Mouse (Mus musculus) thymus, postnatal 0 days (tissue): ENCODE results near the gene Sult2a7. TPM values are rescaled to one million over a fixed set of nuclear protein-coding genes. Genes with fewer than 3 reads are reported as not detected.

Source experiments
- DNase-seq: peaks from one replicate; pipeline ENCODE4 v3.0.0-alpha.2; 2015; ENCODE audit warnings: low spot score
- polyA plus RNA-seq: library from polyadenylated mRNA; unstranded; fragments of >200 nt; fragmentation: Nextera tagmentation; extraction: Ambion mirVana; gene quantifications from 2 replicates; pipeline ENCODE4 v1.2.1, GENCODE M21; 2015

Gene Sult2a7
- not detected in 2 replicates for polyA plus RNA-seq

DNA sequence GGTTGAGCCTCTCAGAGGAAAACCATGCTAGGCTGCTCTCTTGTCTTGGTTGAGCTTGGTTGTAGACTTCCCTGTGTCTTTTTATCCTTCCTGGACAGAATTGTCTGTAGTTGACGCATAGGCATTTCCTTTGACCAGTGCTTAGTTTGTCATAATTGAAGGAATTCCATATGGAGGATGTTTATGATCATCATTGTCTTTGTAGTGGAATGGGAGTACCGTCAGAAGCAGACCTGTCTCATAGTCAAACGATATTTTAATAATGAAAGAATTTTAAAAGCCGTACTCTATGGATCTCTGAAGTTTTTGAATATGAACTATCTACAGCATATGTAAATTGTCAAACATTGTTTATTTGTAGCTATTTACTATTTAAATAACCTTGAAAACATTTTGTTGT is at the start of gene Sult2a7:
TSS of gene Sult2a7 (minus strand) at position 101 of the 400 bp plus-strand sequence.
- no peak for DNase-seq

DNA sequence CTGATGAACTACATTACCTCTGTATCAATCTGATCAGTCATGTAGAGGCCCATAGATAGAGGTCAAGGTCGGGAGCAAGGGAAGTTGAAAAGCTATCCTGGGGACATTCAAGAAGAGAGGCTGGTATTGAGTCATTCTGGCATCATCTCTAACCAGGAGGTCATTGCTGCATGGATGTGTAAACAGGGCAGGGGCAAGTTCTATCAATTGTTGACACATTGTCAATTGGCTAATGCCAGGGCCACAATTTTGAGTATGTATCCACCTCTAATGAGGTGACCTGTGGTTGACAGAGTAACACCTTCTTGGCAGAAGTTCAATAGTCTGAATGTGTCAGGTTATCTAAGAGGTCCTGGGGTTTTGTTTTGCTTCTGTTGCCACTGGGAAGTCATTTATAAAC is 31.2 kb upstream of the Sult2a7 start:
- DNase-seq: no peak

DNA sequence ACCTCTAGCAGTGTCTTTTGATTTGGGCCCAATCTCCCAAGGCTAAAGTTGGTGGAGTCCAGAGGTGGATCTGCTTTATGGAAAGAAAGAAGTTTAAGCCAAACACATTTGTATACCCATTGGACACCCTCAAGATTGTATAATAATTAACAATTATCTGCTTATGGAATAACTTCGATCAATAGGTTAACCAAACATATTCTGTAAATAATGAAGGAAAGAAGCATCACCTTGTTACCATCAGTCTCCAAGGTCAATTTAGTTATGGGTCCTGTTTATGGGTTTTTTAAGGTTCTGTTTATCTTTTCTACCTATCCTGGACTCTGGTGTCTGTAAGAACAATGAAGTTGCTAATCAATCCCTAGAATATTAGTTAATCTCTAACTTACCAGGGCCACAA is 28.6 kb upstream of the Sult2a7 start:
- DNase-seq: no peak

DNA sequence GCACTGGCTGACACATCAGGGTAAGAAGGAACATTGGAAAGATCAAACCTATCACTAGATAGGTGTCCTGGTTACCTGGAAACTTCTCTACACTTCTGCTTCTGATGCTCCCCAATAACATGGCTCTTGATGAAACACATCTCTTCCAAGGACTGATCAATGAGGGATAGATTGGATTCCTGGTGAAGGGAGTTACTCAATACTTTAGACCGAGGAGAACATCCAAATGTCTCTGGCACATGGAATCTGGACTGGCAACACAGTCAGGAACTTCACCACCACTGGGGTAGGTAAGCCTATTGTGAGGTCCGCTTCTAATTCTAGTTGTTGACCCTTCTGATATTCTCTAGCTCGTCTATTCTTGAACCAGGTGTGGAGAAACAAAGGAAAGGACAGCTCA is 24.3 kb upstream of the Sult2a7 start:
- no peak for DNase-seq

DNA sequence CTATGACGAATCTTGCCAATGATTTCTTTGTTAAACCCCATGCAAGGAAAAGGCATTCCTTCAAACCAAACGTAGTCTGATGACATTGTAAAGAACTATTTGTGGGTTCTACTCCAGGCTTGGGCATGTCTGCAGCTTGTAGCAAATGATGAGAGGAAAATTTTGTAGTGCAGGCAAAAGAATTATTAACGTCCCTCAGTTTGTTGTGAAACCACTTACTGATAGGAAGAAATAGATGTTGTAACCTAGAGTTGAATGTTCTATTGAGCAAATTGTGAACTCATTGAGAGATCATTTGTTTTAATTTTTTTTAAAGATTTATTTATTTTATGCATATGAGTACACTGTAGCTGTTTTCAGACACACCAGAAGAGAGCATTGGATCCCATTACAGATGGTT is 1.1 kb downstream of the Sult2a7 start:
- DNase-seq: no peak

DNA sequence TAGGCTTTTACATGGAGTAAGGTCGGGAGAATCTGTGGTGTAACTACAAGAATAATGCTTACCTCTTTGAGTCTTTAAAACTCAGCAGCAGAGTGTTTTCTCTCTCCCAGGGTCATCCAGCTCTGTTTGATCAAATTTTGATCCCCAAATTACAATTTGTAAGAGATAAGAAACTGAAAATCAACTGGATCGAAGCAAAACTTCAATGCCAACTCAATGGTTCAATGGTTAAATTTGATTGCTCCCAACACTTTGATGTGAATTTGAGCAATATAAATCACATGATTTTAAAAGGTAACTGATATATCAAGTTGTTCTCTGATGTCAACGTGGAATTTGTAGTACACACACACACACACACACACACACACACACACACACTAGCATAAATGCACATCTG is 47.5 kb downstream of the Sult2a7 start, which contains the start of gene Sult2a8:
TSS of gene Sult2a8 (minus strand) at position 236 of the 400 bp plus-strand sequence.
- DNase-seq: no peak

DNA sequence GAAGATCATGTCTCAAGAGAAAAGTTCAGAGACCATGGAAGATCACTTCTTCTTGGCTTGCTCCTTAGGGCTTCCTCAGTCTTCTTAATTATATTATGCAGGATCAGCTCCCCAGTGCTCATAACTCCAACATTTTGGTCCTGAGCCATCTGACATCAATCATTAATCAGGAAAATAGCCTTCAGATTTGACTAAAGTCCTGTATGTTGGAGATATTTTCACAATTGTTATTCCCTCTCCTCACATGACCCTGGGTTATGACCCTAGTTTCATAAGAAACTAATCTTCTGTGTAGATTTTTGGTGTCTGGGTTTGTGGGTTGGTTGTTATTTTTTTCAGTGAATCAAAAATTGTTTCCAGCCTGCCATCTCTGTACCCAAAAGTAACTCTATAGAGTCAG is 54.4 kb downstream of the Sult2a7 start:
- DNase-seq: no peak

DNA sequence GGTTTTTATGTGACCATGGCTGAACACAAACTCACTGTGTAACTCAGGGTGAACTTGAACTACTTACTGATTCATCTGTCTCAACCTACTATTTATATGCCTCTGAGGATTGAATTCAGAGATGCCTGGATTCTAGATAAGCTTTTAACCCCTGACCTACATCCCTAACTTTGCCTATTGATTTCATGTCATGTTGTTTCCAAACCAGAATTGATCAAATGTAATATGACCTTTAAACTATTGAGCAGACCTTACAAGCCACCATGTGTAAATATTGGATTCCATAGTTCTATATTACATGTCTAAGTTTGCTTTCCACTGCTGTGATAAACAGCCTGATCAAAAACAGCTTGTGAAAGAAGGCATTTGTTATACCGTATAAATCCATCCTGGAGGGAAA is 55.5 kb downstream of the Sult2a7 start:
- no peak for DNase-seq

DNA sequence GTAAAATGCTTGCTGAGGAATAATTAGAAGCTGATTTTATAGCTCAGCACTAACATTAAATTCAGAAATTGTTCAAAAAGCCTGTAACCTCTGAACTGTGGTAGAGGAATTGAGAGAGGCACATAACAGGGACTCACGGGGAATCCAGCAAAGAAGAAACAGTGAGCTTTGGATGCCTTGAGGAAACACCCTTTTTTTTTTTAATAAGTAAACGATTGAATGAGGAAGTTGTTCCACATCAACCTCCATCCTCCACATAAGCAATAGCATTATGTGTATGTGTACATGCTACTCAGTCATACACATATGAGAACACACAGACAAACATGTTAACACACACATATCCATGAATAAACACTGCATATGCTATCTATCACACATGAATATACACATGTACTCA is 56.0 kb downstream of the Sult2a7 start:
- no peak for DNase-seq

Other genes starting within 250 kb of the Sult2a7 start
- not detected in 2 replicates for gene Sult2a6, start 239.4 kb downstream of the Sult2a7 start, polyA plus RNA-seq
- not detected in 2 replicates for gene Obox8, start 160.7 kb downstream of the Sult2a7 start, polyA plus RNA-seq
- gene Sult2a8, start 47.5 kb downstream of the Sult2a7 start, polyA plus RNA-seq: not detected in 2 replicates
- not detected in 2 replicates for gene Vmn1r90, start 69.3 kb upstream of the Sult2a7 start, polyA plus RNA-seq
- not detected in 2 replicates for gene Obox7, start 165.3 kb upstream of the Sult2a7 start, polyA plus RNA-seq